Mouse (Mus musculus) neural tube, embryonic 12.5 days (tissue): Measurements from ENCODE around the gene Tmem181a. TPM values are rescaled to one million over a fixed set of nuclear protein-coding genes. Genes with fewer than 3 reads are reported as not detected.

Experiments used
- polyA plus RNA-seq: library from polyadenylated mRNA; unstranded; fragments of >200 nt; fragmentation: Nextera tagmentation; extraction: Ambion mirVana; gene quantifications from 2 replicates; pipeline ENCODE4 v1.2.1, GENCODE M21; 2016

Tmem181a gene
- polyA plus RNA-seq, 1 experiment from 2014 or later, result 36.2 TPM

Other genes with a start within 250 kb of the Tmem181a start
- gene Serac1, start 177.1 kb upstream of the Tmem181a start, polyA plus RNA-seq, result 10.5 and 11.9 TPM in 2 replicates
- gene Gtf2h5, start 177.1 kb upstream of the Tmem181a start, polyA plus RNA-seq, result 169 and 174 TPM in 2 replicates
- gene Tulp4, start 150.4 kb upstream of the Tmem181a start, polyA plus RNA-seq, result 123 and 139 TPM in 2 replicates
- 39.4 and 42.6 TPM in 2 replicates for gene Dynlt1a, start 60.6 kb downstream of the Tmem181a start, polyA plus RNA-seq
- 1,085 and 1,139 TPM in 2 replicates for gene Dynlt1b, start 173.3 kb downstream of the Tmem181a start, polyA plus RNA-seq